Mouse (Mus musculus) gastrocnemius, adult 18-20 months (tissue): Measurements from ENCODE around the gene Rad17. TPM values are rescaled to one million over a fixed set of nuclear protein-coding genes. Genes with fewer than 3 reads are reported as not detected.

ENCODE experiments used
- DNase-seq: peaks from one replicate; pipeline ENCODE4 v3.0.0; 2021; ENCODE audit warnings: low spot score
- long read RNA-seq, 2 experiments: library from polyadenylated mRNA; stranded (forward); transcript quantifications; one replicate each; pipeline ENCODE4 v2.0.0; 2021
- total RNA-seq, 2 experiments: library from RNA; stranded (reverse); gene quantifications; 2 replicates each; pipeline ENCODE4 v1.2.3; 2021

Gene Rad17
- 10 to 100 TPM; 11.4 to 13.9 TPM for total RNA-seq
- long read RNA-seq, experiment 1, transcript Rad17-202 (17 exons, 2,392 nt) = major isoform, 14 of 18 reads
- long read RNA-seq, experiment 1, partial matches to known transcripts = 0 of 18 reads
- long read RNA-seq, experiment 1, other reads (novel, unspliced or antisense) = 2 of 18 reads
- long read RNA-seq, experiment 2, transcript Rad17-202 (17 exons, 2,392 nt) = major isoform, 10 of 11 reads
- long read RNA-seq, experiment 2, partial matches to known transcripts = 0 of 11 reads
- long read RNA-seq, experiment 2, other reads (novel, unspliced or antisense) = 0 of 11 reads

DNA sequence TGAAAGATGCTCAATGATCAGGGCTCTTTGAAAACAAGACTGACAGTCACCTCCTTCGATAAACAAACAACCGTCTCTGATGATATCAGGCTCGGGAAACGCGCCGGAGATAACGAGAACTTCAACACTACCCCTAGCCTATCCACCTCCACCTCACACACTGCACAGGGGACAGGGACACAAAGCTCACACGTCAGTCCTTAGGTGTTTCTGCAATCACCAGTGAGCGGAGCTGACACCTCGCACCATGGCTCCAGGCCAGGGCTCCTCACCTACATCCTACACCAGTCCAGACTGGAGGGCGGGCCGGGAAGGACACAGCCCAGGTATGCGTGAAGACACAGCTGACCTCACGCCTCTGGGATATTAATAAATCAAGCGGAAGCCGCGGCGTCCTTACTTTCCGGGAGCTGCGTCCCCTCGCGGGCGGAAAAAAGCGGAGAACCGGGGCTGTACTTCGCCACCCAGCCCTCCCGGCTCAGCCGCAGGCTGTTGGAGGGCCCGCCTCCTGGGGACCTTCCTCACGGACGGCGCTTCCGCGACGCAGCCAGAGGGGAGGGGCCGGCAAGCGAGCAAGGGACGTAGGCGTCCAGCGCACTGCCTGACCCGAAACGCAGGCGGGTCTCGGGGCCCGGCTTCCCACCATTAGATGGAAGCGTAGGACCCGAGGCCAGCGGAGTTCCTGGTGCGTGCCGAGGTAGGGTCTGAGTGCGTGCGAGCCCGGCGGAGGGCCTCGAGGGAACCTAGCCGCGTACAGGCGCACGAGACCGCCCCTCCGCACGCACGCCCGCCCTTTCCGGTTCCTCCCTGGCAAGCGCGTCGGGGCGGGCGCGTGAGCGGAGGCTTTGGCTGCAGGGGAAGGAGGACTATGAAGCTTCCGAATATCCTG lies at the start of gene Rad17, which contains the start of gene Ak6:
Rad17 (minus strand) TSS at position 502 of the 889 bp plus-strand sequence.
Ak6 (plus strand) TSS at position 430 of the 889 bp plus-strand sequence.
- DNase-seq = peak; percentile 95

DNA sequence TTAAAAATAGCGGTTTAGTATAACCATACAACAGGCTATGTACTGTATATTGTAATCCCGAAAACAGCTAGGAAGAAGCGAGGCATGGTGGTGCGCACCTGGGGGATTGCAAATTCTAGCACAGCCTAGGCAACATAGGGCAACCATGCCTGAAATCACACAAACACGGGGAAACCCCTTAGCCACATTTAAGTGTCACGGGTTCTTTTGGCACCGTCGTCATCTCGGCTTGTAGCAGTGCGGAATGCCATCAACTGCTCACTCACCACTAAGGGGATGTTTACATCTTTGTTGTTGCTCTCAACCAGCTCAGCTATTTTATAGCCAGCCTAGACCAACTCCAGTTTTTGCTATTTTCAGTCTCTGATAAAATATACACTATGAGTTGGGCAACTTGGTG lies 48.0 kb upstream of the Rad17 start:
- DNase-seq = no peak

DNA sequence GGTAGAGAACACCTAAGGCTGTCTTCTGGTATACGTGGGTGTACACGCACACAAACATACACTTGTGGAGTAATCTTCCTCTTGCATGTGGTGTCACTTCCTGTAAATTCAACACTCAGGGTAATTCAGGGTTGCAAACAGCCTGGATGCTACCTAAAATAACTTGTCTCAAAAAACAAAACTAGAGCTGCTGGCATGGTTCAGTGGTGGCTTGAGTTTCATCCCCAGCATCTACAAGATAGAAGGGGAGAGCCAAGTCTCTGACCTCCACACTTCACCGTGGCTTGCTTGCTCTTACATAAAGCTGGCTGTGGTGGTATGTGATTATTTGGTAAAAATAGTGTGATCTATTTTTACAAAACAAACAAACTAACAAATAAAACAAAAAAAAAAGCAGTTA lies 46.7 kb upstream of the Rad17 start:
- DNase-seq = peak; percentile 38

DNA sequence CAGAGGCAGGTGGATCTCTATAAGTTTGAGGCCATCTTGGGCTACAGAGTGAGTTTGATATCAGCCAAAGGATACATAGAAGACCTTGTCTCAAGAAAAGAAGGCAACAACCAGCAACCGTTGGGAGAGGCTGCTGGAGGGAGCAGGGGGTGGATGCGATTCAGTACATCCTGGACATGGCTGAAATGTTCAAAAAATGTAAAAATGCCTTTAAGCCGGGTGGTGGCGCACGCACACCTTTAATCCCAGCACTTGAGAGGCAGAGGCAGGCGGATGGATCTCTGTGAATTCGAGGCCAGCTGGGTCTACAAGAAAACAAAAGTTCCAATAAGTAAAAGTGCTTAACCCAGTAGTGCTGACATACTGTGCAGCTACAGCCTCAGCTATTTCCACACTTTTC lies 36.7 kb upstream of the Rad17 start:
- no peak for DNase-seq

DNA sequence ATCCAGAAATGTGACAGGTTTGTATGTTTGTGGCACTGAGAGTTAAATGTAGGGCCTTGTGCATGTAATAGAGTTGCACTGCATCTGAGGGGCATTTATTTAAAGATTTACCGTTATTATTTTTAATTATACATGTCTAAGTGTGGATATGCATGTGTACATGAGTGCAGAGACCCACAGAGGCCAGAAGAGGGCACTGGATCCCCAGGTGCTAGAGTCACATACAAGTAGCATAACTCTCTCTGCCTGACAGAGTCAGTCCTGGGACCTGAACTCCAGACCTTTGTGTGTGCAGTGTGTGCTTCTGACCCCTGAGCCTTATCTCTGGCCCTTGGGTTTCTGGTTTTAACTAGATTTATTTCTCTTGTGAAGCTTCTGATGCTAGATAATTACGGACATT lies 33.5 kb upstream of the Rad17 start:
- no peak for DNase-seq

DNA sequence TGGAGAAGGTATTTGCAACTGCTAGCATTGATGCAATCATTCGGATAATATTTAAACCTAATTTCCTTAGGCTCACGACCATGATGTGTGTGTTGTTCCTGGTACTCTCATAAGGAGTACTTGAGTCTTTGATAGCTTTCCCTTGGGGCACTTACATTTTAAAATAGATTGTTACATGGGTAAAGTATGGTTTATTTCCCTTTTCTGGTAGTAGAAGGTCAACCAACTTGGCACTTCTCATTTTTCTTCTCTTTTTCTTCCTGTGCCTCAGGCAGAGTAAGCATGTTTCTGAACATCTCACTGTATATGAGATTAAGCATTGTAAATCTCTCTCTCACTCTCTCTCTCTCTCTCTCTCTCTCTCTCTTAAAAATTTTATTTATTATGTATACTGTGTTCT lies 32.0 kb upstream of the Rad17 start:
- no peak for DNase-seq

DNA sequence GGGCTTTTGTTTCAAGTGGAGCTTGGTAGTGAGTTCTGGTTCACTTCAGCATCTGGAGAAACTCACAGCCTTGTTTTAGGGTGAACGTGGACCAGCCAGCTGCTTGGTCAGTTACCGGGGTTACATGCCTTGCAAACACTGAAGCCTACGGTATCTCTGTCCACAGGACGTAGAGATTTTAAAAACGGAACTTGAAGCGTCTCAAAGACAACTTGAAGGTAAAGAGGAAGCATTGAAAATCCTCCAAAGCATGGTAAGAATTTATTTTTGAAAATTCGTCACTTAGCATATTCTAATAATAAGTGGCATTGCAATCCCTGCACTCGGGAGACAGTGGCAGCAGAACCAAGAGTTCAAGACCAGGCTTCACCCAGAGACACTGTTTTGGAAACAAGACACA lies 30.8 kb upstream of the Rad17 start:
- no peak for DNase-seq

DNA sequence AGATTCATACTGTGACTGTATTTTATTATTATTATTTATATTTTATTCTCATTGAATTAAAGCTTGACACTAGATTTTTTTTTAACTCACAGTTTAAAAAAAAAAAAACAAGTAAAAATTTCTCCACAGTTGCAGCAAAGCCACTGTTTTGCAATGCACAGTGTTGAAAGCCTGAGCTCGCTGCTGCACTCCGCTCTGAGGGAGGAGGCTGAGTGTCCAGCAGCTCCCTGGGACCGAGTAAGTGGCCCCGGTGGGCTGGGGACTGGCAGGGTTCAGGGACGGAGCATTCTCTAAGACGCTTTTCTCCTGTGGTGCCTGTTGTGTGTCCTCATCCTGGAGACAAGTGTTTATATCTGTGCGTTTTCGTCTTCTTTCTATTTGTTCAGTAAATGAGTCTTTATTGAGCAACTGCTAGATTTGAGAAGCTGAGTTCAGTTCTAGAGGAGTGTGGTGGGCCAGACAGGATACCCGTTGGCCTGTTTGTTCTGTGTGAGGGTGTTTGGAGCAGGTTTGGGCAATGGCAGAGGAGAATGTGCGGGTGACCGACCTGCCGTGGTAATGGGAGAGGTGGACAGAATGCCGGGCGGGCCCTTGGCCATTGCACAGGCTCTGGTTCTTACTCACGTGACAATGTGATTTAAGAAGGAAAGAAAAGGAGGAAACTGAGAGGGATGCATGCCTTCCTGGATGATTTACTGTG lies 25.2 kb upstream of the Rad17 start:
- DNase-seq = no peak

DNA sequence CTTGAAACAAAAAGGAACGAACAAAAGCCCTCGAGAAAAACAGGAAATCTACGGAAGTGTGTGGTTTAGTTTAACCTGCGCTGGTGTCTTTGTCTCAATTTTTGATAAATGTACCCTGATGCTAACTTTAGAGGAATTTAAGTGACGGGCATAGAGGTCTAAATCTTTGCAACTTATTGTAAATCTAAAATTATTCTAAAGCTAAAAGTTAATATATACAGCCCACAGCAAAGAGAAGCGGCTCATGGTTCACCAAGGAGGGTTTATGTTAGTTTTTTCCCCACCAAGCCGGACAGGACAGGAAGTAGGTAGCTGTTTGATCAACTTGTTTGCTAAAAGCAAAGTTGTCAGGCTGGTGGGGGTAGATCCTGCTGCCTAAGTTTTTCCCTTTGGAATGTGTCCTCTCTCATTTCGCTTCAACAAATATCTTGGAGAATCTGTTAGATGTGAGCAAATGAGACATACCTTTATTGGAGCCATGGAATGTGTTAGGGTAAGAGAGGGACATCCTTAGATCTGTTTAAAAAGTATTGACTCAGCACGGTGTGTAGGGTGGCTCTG lies 19.4 kb upstream of the Rad17 start:
- DNase-seq = no peak

DNA sequence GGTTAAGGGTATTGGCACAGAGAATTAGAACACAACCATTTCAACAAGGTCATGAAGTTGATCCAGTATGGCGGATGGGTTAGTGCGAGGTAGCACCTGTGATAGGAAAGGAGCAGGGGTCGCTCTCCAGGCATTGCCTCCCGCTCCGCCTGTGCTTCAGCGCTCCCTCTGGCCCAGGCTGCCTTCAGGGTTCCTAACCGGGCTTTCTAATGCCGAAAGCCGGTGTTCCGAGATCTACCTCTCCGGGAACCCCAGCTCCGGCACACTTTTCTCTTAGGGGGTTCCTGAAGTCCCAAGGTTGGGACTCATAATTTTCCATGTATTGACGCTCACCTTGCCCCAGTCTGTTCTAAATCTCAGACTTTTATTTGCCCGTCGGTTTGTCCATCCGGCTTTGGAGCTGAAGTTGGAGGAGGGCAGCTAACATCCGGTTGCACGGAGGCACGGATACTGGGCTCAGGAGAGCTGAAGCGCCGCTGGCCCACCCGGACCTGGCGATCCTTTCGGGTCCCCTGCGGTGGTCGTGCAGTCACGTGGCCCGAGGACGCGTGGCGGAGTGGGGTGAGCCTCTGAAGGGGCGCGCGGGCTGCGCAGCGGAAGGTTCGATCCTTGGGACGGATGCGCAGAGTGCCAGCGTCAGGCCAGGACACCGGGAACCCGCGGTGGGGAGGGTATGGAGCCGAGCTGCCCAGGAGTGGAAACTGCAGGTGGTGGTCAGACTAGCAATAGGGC lies 18.6 kb upstream of the Rad17 start, which contains the start of gene Ccdc125:
Ccdc125 (plus strand) TSS at position 427 of the 732 bp plus-strand sequence.
- no peak for DNase-seq

DNA sequence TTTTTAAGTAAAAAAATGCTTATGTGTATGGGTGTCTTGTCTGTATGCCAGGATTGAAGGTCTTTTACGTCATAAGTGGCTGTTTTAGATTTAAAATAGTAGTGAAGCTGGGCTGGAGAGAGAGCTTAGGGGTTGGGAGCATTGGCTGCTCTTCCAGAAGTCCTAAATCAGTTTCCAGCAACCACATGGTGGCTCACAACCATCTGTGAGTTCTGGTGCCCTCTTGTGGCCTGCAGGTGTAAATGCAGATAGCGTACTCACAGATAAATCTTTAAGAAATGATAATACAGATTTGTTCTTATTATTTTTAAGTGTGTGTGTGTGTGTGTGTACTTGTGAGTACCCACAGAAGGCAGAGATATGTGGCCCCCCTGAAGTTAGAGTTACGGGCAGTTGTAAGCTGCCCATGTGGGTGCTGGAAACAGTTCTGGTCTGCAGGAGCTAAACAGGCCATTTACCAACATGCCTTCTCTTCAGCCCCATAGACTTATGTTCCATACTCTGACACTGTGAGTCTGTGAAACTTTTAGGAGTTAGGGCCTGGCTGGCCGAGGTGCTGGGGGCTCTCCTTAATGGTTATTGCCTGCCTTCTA lies 9.1 kb upstream of the Rad17 start:
- DNase-seq = peak; percentile 51

DNA sequence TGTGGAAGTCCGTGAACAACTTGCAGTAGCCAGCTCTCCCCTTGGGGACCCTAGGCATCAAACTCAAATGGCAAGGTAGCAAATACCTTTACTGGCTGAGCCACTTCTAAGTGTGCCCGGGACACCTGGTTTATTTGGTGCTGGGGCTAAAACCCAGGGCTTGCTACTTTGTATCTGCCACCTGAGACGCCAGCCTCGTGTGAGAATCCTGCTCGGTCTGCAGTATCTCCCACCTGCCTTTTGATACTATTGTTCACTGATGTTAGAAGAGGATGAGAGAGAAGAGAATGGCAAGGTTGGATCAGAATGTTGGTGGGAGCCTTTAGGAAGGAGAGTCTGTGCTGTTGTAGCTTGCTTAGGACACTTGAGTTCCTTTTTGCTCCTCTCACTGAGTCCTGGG lies 7.2 kb upstream of the Rad17 start:
- DNase-seq = no peak

DNA sequence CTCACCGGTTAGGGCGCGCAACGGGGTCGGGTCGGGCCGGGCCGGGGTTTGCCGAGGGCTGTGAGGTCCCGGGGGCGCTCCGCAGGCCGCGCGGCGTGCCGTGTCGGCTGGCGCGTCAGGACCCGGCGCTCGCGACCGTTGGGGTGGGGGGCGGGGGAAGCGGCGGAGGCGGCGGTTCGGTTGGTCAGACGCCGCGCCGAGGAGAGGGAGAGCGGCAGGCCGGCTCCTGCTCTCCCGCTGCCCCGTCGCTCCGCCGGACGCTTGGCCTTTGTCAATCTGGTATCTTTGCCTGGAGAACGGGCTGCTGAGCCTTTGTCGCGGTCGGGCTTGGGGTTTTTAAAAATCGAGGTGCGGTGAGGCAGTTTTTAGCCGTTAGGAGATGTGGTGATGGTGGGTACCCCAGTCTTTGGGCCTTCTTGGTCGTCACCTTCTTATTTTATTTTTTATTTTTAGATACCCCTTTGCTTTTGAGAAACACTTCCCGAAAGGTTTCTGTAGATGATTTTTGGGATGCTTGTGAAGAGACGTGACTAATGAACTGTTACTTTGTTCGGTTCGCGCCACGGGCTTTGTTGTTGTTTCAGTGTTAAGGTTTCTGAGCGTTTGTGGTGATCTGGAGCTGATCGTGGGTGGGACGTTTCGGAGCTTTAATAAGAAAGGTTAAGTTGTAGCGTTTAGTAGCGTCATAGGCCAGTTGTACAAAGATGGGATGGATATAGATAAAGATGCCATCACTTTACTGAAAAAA lies 762 bp upstream of the Rad17 start, which contains the start of gene Taf9:
Taf9 (plus strand) TSS at position 141 of the 748 bp plus-strand sequence.
- no peak for DNase-seq

DNA sequence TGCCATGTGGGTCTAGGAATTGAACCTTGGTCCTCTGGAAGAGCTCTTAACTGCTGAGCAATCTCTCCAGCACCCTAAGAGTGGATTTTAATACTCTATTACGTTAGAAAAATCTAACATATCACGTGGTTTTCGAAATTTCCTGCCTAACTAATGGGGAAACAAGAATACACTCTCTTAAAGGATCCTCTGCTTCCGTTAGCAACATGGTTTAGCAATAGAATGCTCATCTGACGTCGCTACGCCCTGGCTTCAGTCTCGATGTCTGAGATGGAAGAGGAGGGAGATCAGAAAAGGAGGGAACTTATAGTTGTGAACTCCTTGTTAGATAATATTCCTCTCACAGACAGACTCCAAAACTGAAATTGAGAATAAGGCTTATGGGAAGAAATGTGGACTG lies 2.6 kb downstream of the Rad17 start:
- DNase-seq = no peak

DNA sequence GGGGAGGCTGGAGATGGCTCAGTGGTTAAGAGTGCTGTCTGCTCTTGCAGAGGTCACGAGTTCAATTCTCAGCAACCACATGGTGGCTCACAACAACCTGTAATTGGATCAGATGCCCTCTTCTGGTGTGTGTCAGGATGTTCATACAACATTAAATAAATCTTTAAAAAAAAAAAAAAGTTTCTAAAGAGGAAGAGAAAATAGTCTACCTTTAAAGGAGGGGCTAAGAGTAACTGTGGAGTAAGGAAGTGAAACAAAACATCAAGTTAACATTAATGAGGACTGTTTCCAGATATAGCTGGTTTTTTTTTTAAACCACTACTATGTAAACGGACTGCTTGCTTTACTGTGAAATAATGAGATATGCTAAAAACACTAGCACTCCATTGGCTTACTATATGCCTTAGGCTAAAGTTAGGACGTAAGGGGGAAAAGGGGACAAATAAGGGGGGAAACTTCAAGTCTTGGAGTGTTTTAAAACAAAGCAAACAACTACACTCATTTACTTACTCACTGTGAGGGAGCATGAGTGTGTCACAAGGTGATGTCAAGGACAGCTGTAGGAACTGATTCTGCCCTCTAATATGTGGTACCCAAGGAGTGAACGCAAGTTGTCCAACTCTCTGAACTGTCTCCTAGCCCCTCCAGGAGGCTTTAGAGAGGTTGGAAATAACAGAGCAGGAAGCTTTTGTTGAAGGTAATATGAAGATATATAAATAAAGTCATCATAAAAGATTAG lies 8.2 kb downstream of the Rad17 start:
- no peak for DNase-seq

DNA sequence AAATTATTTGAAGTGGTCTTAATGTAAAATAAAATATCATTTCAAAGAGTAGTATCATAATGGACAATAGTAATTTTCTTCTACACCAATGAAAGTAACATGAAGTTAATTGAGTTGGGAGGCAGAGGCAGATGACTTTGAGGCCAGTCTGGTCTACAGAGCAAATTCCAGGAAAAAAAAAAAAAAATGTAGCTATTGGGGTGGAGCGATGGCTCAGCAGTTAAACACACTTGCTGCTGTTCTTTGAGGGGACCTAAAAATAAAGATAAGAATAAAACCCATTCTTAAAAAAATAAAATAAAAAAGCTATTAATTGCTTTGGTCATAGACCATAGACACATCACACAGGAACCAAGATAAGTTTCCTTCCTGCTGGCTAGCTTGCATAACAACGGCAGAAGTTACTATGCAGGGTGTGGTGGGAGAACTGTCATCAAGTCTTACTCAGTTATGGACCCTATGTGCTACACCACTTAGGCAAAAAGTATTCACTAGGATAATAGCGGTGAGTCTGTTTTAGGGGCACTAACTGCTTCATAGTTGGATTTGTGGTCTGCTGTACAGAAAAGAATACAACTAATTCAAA lies 16.7 kb downstream of the Rad17 start:
- no peak for DNase-seq

DNA sequence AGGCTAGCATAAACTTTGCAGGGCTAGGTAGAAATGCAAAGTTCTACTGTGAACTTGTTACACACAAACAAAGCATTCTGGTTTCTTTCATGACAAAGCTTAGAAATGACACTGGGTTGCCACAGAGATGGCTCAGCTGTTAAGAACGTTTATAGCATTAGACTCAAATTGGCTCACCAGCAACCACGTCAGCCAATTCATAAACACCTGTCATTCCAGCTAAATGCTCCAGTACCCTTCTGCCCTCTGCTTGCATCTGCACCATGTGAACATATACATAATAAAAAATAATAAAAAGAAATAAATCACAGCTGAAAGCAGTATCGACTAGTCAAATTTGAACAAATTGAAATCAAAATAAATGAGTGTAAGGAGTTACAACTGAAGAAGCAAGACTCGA lies 28.6 kb downstream of the Rad17 start:
- DNase-seq = no peak

DNA sequence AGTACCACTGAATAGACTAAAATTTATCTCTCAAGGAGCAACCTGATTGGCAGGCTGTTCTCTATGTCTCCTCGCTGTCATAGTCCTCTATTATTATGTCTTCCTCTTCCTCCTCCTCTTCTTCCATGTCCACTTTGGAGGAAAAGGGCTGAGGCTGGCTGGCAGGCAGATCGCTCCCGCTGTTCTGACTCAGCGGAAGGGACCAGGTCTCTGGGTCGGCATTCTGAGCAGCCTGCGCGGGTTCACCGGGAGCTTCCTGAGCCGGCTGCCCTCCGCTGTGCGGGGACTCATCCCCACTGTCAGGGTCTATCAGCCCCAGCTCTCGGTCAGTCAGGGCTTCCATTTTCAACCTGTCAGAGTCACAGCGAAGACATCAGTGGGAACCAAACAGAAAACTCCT lies 33.3 kb downstream of the Rad17 start:
- DNase-seq = no peak
